Mouse (Mus musculus) stomach, embryonic 14.5 days (tissue): ENCODE measurements around the gene Marveld3. TPM values are rescaled to one million over a fixed set of nuclear protein-coding genes. Genes with fewer than 3 reads are reported as not detected.
A peak's percentile ranks its signal among the peaks of the same experiment; 100 is the strongest.

Experiments used
- ATAC-seq: fragments of 200-750 bp; cut with Nextera tagmentation; 2 replicates; pipeline ENCODE4 v1.8.0; 2017; ENCODE audit warnings: low read depth, moderate TSS enrichment; ENCODE audit not compliant: insufficient number of reproducible peaks, insufficient read depth, low FRiP score
- H3K27ac ChIP-seq: fragments of 300-500 bp; sonication (generic); 2 replicates; pipeline ENCODE4 v1.5.1; 2014; ENCODE audit warnings: mild to moderate bottlenecking, low read length, moderate library complexity, mixed read lengths
- H3K27me3 ChIP-seq: fragments of 300-500 bp; sonication (generic); 2 replicates; pipeline ENCODE4 v1.6.1; 2014; ENCODE audit warnings: low read length, control low read depth, mixed read lengths; ENCODE audit not compliant: control insufficient read depth, insufficient read depth
- H3K36me3 ChIP-seq: fragments of 300-500 bp; sonication (generic); 2 replicates; pipeline ENCODE4 v1.6.1; 2014; ENCODE audit warnings: mild to moderate bottlenecking, control low read depth, low read length, moderate library complexity, mixed read lengths; ENCODE audit not compliant: control insufficient read depth, insufficient read depth
- H3K4me1 ChIP-seq: fragments of 300-500 bp; sonication (generic); 2 replicates; pipeline ENCODE4 v1.6.1; 2014; ENCODE audit warnings: low read length, control low read depth, mixed read lengths; ENCODE audit not compliant: control insufficient read depth, insufficient read depth
- H3K4me2 ChIP-seq: fragments of 300-500 bp; sonication (generic); replicated peaks from 2 replicates; pipeline ENCODE4 v1.6.1; 2014; ENCODE audit warnings: low read depth, low read length, control low read depth
- H3K4me3 ChIP-seq: fragments of 300-500 bp; sonication (generic); 2 replicates; pipeline ENCODE4 v1.5.1; 2014; ENCODE audit warnings: low read depth, low read length, control low read depth
- H3K9ac ChIP-seq: fragments of 300-500 bp; sonication (generic); replicated peaks from 2 replicates; pipeline ENCODE4 v1.6.1; 2014; ENCODE audit warnings: low read depth, mild to moderate bottlenecking, control low read depth, low read length, moderate library complexity, mixed read lengths
- H3K9me3 ChIP-seq: fragments of 300-500 bp; sonication (generic); 2 replicates; pipeline ENCODE4 v1.6.1; 2016; ENCODE audit warnings: low read depth, low read length, control low read depth; ENCODE audit not compliant: control insufficient read depth
- WGBS: fragments of 180-500 bp; shearing (Covaris S2); extraction: QIAGEN DNeasy Blood & Tissue Kit; methylation state at CpG from one replicate; pipeline ENCODE4 v1.1.7; 2014; 5-methylcytosine and 5-hydroxymethylcytosine counted together
- polyA plus RNA-seq: library from polyadenylated mRNA; unstranded; fragments of >200 nt; fragmentation: Nextera tagmentation; extraction: Ambion mirVana; gene quantifications from 2 replicates; pipeline ENCODE4 v1.2.1, GENCODE M21; 2014

Gene Marveld3
- polyA plus RNA-seq, 1 experiment from 2014 or later, result 2.3 TPM

DNA sequence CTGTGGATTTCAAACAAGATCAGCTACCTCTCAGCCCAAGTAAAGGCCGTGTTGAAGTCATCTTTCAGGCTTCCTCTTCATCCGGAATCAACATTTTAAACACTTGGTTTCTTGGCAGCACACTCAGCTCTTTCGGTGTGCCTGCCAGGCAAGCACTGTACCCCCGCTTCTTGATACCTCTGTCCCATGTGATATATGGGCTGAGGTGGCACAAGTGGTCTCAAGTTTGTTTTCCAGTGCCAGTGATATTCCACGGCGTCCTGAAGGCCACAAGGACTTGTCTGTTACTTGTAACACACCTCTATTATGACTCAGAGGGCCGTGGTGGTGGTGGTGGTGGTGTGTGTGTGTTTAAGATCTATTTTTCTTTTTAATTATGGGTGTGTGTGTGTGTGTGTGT is 16.3 kb downstream of the Marveld3 start:
- H3K27me3 ChIP-seq, result no peaks in the 10 kb centered on the region
- H3K4me3 ChIP-seq, result no peak overlapping the region
- ATAC-seq, result no peak

DNA sequence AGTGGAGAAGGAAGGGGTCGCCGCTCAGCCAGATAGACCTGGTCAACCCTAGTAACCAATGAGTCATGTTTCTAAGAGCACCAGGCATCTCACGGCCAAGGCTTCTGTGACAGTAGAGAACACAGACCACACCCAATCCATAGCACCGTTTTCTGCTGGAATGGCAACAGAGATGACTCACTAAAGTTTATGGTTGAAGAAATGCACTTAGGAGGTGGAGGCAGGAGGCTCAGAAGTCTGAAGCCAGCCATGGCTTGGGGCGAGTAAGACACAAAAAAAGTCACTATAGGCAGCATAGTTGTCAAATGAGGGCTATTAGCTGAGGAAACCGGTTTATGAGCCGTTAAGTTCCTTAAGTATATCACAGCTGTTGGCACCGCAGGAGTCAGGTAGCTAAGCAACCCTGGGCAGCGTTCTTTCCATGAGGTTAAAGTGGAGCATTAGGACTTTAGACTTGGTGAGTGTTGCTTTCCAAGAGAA is 16.8 kb downstream of the Marveld3 start:
- Histone ChIP-seq H3K4me3 (no peak overlapping the region), H3K9me3 (no peaks in the 10 kb centered on the region), H3K27me3 (no peaks in the 10 kb centered on the region), H3K4me2 (no peak overlapping the region), H3K4me1 (no peaks in the 10 kb centered on the region), H3K9ac (no peak overlapping the region), H3K27ac (no peak overlapping the region), H3K36me3 (peaks cover 10% of the 10 kb centered on the region; the same call in 1 of the 2 replicates)
- no peak for ATAC-seq
- WGBS, result 53% methylated on average over 9 of the region's 9 CpGs

More for the DNA sequence above, 16.3 kb downstream of the Marveld3 start:
- Histone ChIP-seq H3K4me1 (no peaks in the 10 kb centered on the region), H3K4me2 (no peak overlapping the region), H3K9ac (no peak overlapping the region), H3K36me3 (peaks cover 5% of the 10 kb centered on the region; the same call in 1 of the 2 replicates), H3K9me3 (no peaks in the 10 kb centered on the region), H3K27ac (no peak overlapping the region)
- 81% methylated on average over 7 of the region's 7 CpGs for WGBS

DNA sequence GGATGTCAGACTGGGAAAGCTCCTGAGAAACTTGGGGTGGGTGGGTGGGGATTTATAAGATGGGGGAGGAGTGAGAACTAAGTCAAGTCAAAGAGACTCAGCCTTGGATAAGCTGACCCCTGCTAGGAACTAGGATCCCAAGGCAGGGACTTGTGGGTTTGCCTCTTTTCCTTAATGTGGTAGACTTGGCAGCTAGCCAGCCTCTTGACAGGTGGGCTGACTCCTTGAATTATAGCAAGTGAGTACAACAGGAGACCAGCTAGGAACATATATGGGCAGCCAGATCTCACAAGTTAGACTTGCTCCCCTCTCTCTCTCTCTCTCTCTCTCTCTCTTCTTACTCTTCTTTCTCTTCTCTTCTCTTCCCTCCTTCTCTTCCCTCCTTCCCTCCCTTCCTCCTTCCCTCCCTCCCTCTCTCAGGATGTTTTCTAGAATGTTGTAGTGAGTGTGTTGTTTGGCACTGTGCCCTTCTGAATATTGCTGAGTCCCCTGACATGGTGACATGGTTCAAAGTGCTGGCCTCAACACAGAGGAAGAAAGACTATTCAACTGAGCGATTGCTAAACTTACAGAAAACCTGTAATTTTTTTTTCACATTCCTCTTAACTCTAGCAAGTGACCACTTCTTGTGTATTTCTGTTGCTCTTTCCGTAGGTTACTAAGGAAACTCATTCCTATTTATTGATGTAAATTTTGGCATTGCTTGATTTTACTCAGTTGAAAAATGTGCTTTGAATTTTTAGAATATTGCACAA is 20.2 kb downstream of the Marveld3 start:
- H3K27ac ChIP-seq, result no peak overlapping the region
- H3K4me2 ChIP-seq, result no peak overlapping the region
- ATAC-seq, result peak; percentile 42; the same call in 1 of the 2 replicates
- H3K36me3 ChIP-seq, result peaks cover 29% of the 10 kb centered on the region
- no peaks in the 10 kb centered on the region for H3K27me3 ChIP-seq
- H3K9ac ChIP-seq, result no peak overlapping the region
- no peaks in the 10 kb centered on the region for H3K4me1 ChIP-seq
- H3K9me3 ChIP-seq, result no peaks in the 10 kb centered on the region
- 66% methylated on average over 2 of the region's 2 CpGs for WGBS
- H3K4me3 ChIP-seq, result no peak overlapping the region

DNA sequence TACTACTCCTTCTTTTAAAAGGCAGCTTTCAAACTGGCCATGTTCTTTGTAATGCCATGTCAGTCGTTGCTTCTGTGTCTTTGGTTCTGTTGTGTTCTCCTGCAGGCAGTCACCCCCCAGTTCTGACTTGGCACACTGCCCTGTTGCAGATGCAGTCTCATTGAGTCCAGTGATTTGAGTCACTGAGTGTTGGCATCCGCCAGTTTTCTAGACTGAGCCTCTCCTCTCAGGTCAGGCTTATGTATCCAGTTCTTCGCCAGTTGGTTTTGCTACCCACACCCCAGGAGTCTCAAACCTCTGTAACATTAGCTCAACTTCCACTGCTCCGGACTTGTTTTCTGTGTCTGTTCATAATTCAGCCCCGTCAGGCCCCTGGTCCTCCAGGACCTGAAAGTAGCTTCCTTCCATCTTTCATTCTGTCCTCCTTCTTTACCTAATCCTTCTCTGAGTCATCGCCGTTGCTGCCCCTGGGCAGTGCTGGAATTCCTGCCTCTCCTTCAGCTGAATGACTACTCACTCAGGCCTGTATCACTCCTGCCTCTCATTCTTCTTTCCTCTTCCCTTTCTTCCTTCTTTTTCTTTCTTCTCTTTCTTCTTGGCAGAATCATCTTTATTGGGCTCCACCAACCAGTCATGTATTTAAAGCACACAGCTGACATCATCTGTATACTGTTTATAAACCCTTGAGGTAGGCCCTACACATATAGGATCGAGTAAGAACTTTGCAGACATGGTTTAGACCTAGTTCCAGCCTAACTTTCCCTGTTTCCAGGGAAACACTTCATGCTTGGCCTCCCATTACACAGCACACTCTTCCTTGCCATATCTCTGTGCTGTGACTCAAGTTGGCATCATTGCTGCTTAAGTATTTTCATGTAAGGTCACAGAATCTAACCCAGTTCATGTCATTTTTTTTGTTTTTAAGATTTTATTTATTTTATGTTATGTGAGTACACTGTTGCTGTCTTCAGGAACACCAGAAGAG is 41.3 kb downstream of the Marveld3 start:
- Histone ChIP-seq H3K9ac (no peak overlapping the region), H3K4me3 (no peak overlapping the region), H3K4me2 (no peak overlapping the region), H3K27me3 (no peaks in the 10 kb centered on the region), H3K27ac (no peak overlapping the region), H3K9me3 (no peaks in the 10 kb centered on the region), H3K36me3 (peaks cover 38% of the 10 kb centered on the region), H3K4me1 (no peaks in the 10 kb centered on the region)
- 81% methylated on average over 8 of the region's 8 CpGs for WGBS
- no peak for ATAC-seq

DNA sequence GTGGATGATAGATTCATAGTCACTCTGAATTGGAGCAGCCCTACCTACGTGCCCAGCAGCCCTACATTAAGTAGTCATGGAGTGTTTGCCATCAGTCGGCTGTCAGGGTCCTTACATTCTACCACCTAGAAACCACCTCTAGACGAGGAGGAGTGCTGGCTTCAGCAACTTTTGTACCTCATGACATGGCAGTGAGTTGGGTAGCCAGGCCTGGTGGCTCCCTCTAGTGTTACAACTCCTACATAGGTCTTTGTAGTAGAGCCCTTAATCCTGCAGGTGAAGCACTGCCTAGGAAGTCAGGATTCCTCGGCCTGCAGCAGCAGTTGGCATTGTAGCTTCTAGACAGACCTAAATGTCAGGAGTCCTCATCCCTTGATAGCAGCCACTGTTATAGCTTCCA is 44.7 kb downstream of the Marveld3 start:
- H3K27ac ChIP-seq, result no peak overlapping the region
- WGBS, result 48% methylated on average over 4 of the region's 4 CpGs

DNA sequence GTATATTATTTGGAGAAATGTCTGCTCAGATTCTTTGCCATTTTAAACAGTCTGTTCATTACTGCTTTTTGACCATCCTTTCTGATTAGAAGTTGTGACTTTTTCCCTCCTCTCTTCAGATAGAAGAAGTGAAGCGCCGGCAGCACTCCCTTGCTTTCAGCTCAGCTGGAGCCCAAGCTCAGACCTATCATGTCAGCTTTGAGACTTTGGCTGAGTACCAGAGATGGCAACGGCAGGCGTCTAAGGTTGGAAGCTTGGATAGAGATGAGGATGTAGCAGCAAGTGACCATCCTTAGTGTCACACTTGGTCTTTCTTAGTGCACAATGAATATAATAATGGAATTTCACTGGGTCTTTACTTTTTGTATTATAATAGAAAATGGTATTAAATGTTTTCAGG is 54.6 kb downstream of the Marveld3 start:
- 97% methylated on average over 4 of the region's 4 CpGs for WGBS

More for the DNA sequence above, 44.7 kb downstream of the Marveld3 start:
- no peak overlapping the region for H3K4me3 ChIP-seq
- no peak overlapping the region for H3K9ac ChIP-seq
- peaks cover 55% of the 10 kb centered on the region for H3K36me3 ChIP-seq
- no peaks in the 10 kb centered on the region for H3K9me3 ChIP-seq
- H3K4me2 ChIP-seq, result no peak overlapping the region
- no peak for ATAC-seq
- no peaks in the 10 kb centered on the region for H3K4me1 ChIP-seq
- no peaks in the 10 kb centered on the region for H3K27me3 ChIP-seq

DNA sequence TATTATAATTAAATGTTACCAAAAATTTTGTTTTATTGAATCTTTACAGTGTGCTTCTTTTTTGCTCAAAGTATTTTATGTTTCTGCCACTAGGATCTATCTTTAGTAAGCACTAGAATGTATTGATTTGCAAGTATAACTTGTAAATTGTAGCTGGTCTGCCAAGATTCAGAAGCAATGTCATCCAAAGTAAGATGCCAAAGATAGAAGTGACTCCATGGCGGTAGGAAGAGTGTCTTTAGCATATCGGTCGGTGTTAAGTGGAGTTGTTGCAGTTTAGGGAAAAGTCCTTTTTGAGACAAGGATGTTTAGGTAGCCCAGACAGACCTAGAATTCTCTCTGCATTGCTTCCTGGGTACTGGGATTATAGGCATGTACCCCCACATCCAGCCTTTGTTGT is 55.1 kb downstream of the Marveld3 start:
- 97% methylated on average over 3 of the region's 3 CpGs for WGBS
- H3K9ac ChIP-seq, result no peak overlapping the region
- H3K27ac ChIP-seq, result no peak overlapping the region
- ATAC-seq, result no peak
- H3K4me1 ChIP-seq, result no peaks in the 10 kb centered on the region
- no peaks in the 10 kb centered on the region for H3K27me3 ChIP-seq
- H3K36me3 ChIP-seq, result peaks cover 20% of the 10 kb centered on the region; the same call in 1 of the 2 replicates
- no peaks in the 10 kb centered on the region for H3K9me3 ChIP-seq
- no peak overlapping the region for H3K4me3 ChIP-seq
- no peak overlapping the region for H3K4me2 ChIP-seq

More for the DNA sequence above, 54.6 kb downstream of the Marveld3 start:
- Histone ChIP-seq H3K27ac (no peak overlapping the region), H3K27me3 (no peaks in the 10 kb centered on the region), H3K9ac (no peak overlapping the region), H3K4me2 (no peak overlapping the region), H3K9me3 (no peaks in the 10 kb centered on the region), H3K36me3 (peaks cover 25% of the 10 kb centered on the region; the same call in 1 of the 2 replicates), H3K4me1 (no peaks in the 10 kb centered on the region), H3K4me3 (no peak overlapping the region)
- ATAC-seq, result no peak

DNA sequence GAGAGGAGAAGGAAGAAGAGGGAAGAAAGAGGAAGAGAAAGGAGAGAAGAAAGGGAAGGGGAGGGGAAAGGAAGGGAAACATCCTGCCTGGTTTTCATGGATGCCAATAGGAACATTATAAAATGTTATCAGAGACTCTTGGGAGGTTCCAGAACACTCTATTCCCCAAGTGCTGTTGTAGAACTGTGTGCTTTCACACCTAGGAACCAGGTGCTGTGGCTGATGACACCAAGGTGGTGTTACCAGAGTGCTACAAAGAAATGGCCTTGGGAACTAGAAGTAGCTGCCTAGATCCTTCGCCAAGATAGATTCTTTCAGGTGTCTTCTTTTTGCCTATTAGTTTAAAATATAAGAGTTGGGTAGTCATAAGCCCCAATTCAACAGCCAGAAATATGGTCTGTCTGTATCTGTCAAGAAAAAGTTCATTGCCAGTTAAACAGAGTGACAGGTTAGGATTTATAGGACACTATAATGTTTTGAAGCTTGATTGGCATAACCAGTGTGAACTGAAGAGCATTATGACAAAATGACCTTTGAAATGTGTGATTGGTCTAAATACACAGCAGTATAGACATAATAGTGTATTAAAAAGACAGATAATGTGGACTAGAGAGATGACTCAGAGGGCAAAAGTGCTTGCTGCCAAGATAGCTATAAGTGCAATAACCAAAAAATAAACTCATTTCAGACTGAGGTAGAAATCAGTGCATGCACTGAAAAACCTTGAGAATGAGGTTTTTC is 56.9 kb downstream of the Marveld3 start:
- WGBS, result 98% methylated on average over 1 of the region's 1 CpGs
- H3K4me2 ChIP-seq, result no peak overlapping the region
- peaks cover 15% of the 10 kb centered on the region; the same call in 1 of the 2 replicates for H3K36me3 ChIP-seq
- no peak overlapping the region for H3K4me3 ChIP-seq
- no peak for ATAC-seq
- H3K9ac ChIP-seq, result no peak overlapping the region
- no peaks in the 10 kb centered on the region for H3K4me1 ChIP-seq
- no peaks in the 10 kb centered on the region for H3K9me3 ChIP-seq
- no peaks in the 10 kb centered on the region for H3K27me3 ChIP-seq
- H3K27ac ChIP-seq, result no peak overlapping the region
